Mouse (Mus musculus) urinary bladder, postnatal 14 days (tissue): ENCODE data around the gene Slc3a2.
A peak's percentile ranks its signal among the peaks of the same experiment; 100 is the strongest.

Experiments used
- DNase-seq: peaks from one replicate; pipeline ENCODE4 v3.0.0; 2021; ENCODE audit warnings: low spot score

Gene Slc3a2

GRCm38 (mm10) chr19:8662337-8662736 is 60.8 kb downstream of the Slc3a2 start:
- DNase-seq, result peak; percentile 55

GRCm38 (mm10) chr19:8661821-8662307 is 61.3 kb downstream of the Slc3a2 start:
- no peak for DNase-seq
